Mouse (Mus musculus) liver, adult (tissue): Measurements from ENCODE around the gene Klhl40.

ENCODE experiments used
- GATA4 ChIP-seq: IDR thresholded peaks from 2 replicates; pipeline ENCODE4 v1.6.1; 2014; ENCODE audit warnings: mild to moderate bottlenecking, low read length; ENCODE audit not compliant: insufficient replicate concordance

Klhl40 gene

GRCm38 (mm10) chr9:121762761-121763160 is 14.6 kb upstream of the Klhl40 start:
- TF ChIP-seq GATA4 = no peak

GRCm38 (mm10) chr9:121763716-121764115 is 13.7 kb upstream of the Klhl40 start:
- TF ChIP-seq GATA4 = no peak

GRCm38 (mm10) chr9:121765166-121765855 is 12.1 kb upstream of the Klhl40 start:
- no peak for TF ChIP-seq GATA4

- TF ChIP-seq GATA4 = no peak
Measured at GRCm38 (mm10) chr9:121772412-121772811, 5.0 kb upstream of the Klhl40 start.

DNA sequence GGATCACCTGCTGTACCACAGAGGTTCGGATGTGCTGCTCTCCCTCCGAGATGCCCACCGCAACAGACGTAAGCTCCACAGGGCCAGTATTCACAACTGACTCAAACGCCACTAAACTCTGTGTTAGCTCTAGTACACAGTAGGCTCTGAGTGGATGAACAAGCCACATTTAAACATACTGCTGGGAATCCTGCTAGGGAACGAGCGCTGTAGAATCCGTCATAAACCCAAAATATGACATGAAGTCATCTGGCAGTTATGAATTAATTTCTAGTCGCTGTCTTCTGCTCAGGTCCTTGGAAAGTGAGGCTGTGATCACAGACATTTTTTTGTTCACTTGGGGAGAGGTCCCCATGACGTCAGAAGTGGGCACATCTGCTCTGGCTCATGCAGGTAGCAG is 1.5 kb upstream of the Klhl40 start:
- TF ChIP-seq GATA4 = no peak

GRCm38 (mm10) chr9:121776511-121776910 is 896 bp upstream of the Klhl40 start:
- no peak for TF ChIP-seq GATA4

- no peak for TF ChIP-seq GATA4
Measured at GRCm38 (mm10) chr9:121778066-121778624, 738 bp downstream of the Klhl40 start.

GRCm38 (mm10) chr9:121784801-121785200 is 7.4 kb downstream of the Klhl40 start:
- no peak for TF ChIP-seq GATA4

- TF ChIP-seq GATA4 = no peak
Measured at GRCm38 (mm10) chr9:121785261-121785660, 7.9 kb downstream of the Klhl40 start.

DNA sequence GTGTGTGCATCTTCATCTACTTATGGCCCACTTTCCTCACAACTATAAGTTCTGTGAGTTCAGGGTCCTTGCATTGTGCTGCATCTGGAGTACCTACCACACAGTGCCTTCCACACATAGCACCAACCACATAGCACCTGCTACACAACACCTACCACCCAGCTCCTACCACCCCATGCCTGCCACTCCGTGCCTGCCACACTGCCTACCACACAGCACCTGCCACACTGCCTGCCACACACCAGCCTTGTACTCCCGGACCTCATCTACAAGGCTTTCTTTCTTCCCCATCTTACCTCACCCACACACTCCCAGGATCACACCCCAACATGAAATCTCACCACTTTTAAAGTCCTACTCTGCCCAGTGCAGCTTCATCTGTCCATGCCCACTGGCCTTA is 9.0 kb downstream of the Klhl40 start:
- no peak for TF ChIP-seq GATA4

- TF ChIP-seq GATA4 = no peak
Measured at GRCm38 (mm10) chr9:121791206-121791605, 13.8 kb downstream of the Klhl40 start.

DNA sequence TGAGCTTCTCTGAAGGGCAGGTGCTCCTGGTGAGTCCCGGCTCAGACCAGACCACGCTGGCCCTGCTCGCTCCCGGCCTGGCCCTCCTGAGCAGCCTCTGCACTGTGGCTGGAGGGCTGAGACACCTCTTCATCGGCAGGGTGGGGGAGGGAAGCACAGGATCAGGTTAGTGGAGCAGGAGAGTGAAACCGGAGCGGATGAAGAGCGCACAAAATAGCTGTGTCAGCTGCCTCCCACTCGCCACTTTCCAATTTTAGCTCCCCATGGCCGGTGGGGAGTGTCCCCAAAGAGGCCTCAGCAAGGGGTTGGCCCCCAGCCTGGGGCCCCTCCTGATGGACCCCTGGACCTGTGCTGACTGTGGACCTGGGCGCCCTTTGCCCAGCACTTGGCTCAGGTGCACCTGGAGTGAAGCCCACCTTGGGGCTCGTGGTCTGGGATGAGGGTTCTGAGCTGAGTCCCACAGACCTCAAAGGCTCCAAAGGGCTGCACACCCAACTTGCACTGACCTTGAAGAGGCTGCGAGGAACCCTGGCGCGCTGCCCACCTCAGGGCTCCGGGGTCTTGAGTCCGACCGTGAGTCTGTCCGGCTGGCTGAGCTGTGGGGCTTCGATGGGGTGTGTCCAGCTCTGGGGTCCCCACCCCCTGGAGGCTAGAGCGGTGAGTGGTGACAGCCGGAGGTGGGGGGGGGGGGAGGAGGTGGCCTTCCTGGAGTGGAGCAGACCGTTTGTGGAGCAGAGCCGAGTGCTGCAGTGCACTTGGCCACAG is 14.5 kb downstream of the Klhl40 start, which contains the start of gene Hhatl:
Gene Hhatl, minus strand, starts transcription at position 751 of the 765 bp plus-strand sequence.
- TF ChIP-seq GATA4 = no peak

DNA sequence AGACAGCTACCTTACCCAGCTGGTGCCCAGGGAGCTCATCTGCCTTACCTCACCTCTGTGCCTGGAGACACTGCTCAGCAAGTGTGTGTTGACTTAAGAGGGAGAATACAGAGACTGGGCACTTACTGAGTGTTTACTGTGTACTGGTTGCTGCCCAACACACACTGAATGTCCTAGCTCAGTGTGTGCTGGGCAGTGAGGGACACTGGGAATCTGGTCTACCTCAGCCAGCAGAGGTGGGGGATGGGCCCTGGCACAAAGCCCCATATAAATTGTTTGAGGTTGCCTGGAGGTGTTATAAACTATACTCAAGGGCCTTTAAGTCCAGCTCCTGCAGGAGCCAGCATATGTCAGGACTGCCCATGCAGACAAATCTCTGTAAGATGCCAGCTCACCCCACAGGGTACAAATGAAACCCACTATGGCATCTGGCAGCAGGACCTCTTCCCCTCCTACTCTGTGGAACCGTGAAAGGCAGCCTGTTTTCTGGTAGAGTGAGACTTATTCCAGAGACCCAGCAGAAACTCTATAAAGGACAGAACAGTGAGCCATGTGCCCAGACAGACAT is 17.6 kb downstream of the Klhl40 start:
- no peak for TF ChIP-seq GATA4

GRCm38 (mm10) chr9:121797722-121798121 is 20.3 kb downstream of the Klhl40 start:
- no peak for TF ChIP-seq GATA4

DNA sequence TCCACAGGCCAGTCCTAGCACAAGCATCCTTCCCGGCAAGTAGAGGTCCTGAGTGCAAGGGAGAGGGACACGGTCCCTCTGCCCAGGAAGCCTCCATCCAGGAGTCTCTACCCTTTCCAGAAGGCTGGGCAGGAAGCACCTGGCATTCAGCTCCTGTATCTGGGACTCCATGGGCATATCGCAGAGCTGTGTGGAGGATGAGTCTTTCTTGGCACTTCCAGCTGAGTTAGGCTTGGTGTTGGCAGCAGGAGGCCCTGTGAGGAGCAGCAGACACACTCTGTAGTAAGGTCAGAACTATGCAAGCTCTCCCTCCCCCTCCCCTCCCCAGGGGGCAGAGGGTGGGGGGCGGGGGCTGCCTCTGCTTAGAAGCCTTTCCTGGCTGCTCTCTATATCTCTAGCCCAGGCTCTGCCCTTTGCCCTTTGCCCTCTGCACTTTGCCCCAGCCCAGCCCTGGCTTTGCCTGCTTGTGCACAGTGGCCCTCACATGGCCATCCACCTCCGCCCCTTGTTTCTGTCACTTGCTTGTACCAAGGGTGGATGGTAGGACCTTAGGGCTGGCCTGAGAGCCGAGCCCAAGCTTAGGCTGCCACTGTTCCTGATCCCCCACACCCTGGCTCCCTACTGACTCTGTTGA is 21.6 kb downstream of the Klhl40 start:
- no peak for TF ChIP-seq GATA4

GRCm38 (mm10) chr9:121802747-121803146 is 25.3 kb downstream of the Klhl40 start:
- TF ChIP-seq GATA4 = no peak

DNA sequence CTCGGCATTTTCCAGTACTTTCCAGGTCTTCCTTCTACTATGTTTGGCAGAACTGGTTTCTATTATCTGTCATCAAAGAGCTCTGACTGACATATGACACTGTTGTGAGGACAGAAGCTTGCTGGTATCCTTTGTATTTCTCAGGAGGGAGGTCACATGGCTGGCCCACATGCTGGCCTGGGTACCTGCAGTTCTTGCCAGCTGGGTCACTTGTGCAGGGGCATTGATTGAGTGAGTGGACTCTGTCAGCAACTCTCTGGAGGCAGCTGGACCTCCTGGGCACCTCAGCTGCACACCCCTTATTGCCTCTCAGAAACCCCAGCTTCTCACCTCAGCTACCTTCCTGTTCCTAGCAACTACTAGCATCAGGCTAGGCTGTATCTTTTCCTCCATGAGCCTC is 30.1 kb downstream of the Klhl40 start:
- no peak for TF ChIP-seq GATA4
